Mouse (Mus musculus): ENCODE data around the gene Fam118a. TPM values are rescaled to one million over a fixed set of nuclear protein-coding genes. Genes with fewer than 3 reads are reported as not detected.
A peak's percentile ranks its signal among the peaks of the same experiment; 100 is the strongest.

Gene Fam118a
- polyA plus RNA-seq, 1 experiment from 2014 or later, result 29.6 TPM

DNA sequence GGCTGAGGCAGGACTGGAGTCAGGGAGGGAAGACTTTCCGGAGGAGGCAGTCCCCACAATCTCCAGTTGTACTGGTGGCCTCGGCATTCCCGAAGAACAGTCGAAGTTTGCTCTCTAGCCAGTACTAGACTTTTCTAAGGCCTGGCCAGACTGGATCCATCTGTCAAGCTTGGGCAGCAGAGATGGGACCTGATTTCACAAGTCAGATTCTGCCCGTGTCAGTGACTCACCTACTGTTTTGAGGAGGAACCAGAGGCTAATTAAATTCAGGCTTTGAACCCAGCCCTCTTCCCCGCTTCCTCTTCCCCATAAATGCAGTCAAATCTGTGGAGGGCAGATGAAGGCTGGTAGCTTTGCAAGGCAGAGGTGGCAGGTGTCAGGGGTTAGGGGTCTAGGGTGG lies 33.7 kb upstream of the Fam118a start:
- Histone ChIP-seq H3K4me1 (replicated peaks) (peaks cover 16% of the 10 kb centered on the region), H3K27me3 (ENCODE audit: insufficient read depth, poor library complexity, severe bottlenecking) (peaks cover 5% of the 10 kb centered on the region; the same call in 1 of the 2 replicates), H3K36me3 (no peaks in the 10 kb centered on the region), H3K9me3 (no peaks in the 10 kb centered on the region), H3K4me3 (no peak overlapping the region), H3K27ac (no peak overlapping the region)
- DNase-seq (ENCODE audit: low spot score), result no peak
- 47% methylated on average over 6 of the region's 6 CpGs for WGBS

DNA sequence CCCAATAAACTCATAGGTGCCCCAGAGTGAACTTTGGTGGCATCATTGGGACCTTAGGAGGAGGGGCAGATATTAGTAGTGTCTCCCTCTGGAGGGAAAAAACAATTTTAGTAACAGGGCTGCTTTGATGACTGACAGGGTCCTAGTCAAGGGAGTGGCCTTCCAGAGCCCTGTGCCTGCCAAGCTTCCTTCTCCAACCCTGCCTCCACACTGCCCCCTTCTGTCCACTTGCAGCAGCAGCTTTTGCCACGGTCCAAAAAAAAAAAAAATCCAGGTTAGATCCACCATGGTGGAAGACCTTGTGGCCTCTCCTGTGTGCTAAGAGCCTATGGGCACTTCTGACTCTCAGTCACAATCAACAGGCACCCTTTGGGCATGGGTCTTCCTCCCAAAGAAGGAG lies 32.8 kb upstream of the Fam118a start:
- H3K27ac ChIP-seq, result no peak overlapping the region
- no peaks in the 10 kb centered on the region for H3K9me3 ChIP-seq
- H3K36me3 ChIP-seq, result no peaks in the 10 kb centered on the region
- no peak overlapping the region for H3K4me3 ChIP-seq
- H3K4me1 ChIP-seq (replicated peaks), result peaks cover 16% of the 10 kb centered on the region
- WGBS, result 7% methylated on average over 1 of the region's 1 CpGs
- H3K27me3 ChIP-seq (ENCODE audit: insufficient read depth, poor library complexity, severe bottlenecking), result peaks cover 5% of the 10 kb centered on the region; the same call in 1 of the 2 replicates
- DNase-seq (ENCODE audit: low spot score), result peak; percentile 65

DNA sequence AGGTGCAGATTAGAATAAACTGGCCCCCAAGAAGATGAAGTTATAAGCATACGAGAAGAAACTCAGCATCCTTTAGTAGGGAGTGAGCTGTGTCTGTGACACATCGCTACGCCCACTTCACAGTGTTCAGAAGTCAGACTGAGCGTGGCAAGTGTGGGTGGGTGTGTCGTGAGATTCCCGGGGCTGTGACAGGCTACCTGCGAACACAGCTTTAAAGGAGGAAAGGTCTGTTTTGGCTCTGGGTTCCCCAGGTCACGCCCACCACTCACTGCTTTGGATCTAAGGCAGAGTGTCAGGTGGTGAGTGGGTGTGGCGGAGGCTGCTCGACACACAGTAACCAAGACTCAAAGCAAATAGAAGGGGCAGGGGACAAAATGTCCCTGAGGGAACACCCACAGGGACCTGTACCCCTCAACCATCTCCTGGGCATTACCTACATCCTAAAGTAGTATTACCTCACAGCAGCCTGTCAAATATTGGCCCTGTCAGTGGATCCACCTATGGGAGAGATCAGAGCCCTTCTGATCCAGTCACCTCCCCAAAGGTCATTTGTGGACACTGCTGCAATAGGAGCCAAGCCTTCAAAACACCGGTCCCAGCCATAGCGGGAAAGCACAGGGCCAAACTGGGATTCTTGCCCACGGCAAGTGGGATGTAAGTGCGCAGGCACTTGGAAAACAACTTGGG lies 30.8 kb upstream of the Fam118a start:
- no peak for DNase-seq (ENCODE audit: low spot score)
- 78% methylated on average over 14 of the region's 14 CpGs for WGBS

DNA sequence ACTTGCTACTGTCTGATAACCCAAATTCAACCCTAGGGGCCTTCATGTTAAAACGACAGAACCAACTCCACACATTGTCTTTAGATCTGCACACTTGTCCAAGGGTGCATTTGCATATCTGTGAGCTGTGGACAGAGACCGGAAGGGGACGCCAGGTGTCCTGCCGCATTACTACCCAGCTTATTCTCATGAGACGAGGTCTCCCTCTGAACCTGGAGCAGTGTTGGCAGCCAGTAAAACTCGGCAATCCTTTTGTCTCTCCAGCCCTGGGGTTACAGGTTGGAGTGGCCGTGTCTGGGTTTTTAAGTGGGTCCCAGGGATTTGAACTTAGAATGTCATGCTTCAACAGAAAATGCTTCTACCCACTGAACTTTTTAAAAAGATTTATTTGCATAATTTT lies 28.8 kb upstream of the Fam118a start:
- WGBS, result 66% methylated on average over 7 of the region's 7 CpGs
- no peaks in the 10 kb centered on the region for H3K36me3 ChIP-seq
- no peak for DNase-seq (ENCODE audit: low spot score)
- no peaks in the 10 kb centered on the region for H3K9me3 ChIP-seq
- no peak overlapping the region for H3K27ac ChIP-seq
- peaks cover 15% of the 10 kb centered on the region for H3K27me3 ChIP-seq (ENCODE audit: insufficient read depth, poor library complexity, severe bottlenecking)
- peaks cover 16% of the 10 kb centered on the region for H3K4me1 ChIP-seq (replicated peaks)
- H3K4me3 ChIP-seq, result no peak overlapping the region

More for the DNA sequence above, 30.8 kb upstream of the Fam118a start:
- Histone ChIP-seq H3K4me3 (no peak overlapping the region), H3K36me3 (no peaks in the 10 kb centered on the region), H3K27ac (no peak overlapping the region), H3K9me3 (no peaks in the 10 kb centered on the region), H3K27me3 (ENCODE audit: insufficient read depth, poor library complexity, severe bottlenecking) (peaks cover 20% of the 10 kb centered on the region), H3K4me1 (replicated peaks) (peaks cover 21% of the 10 kb centered on the region)

DNA sequence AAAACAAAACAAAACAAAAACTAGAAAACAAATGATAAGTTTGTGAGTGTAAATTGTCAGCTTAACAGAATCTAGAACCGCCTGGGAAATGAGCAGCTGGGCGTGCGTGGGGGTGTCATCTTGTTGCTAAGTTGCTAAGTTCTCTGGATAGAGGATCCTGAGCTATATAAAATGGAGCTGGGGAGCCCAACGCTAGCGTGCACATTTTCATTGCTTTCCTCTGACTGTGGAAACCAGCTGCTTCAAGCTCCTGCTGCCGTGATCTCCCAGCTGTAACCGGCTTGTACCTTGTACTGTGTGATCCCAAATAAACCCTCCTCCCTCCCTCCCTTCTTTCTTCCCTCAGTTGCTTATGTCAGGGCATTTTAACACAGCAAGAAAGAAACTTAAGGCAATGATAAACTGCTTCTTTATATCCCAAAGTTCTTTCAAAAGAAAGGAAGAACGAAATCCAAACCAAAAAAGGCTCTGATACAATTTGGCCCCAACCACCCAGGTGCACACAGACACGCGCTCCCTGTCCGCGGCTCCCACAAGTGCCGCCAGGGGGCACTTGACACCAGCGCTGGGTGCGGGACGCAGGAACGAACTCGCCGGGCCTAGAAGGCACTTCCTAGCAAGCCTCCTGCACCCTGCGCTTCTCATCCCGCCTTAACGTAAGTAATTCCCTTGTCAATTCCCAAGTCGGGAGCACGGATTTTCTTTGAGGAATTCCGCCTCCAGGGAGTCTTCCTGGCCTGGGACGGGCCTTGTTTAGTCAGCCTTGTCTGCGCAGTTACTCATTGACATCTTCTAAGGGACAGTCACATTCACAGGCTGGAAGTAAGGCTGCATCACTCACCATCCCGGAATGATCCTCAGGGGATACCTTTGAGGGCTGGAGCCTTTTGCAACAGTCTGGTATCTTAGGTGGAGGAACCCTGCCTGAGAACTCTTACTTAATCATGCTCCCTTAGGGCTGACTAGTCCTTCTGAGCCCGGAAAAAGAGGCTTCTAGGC lies 27.5 kb upstream of the Fam118a start:
- Histone ChIP-seq H3K36me3 (no peaks in the 10 kb centered on the region), H3K9me3 (no peaks in the 10 kb centered on the region), H3K27me3 (ENCODE audit: insufficient read depth, poor library complexity, severe bottlenecking) (peaks cover 15% of the 10 kb centered on the region), H3K4me3 (no peak overlapping the region), H3K4me1 (replicated peaks) (0 out of 2 replicates have a peak, but pooled peaks cover 5% of the 10 kb centered on the region), H3K27ac (no peak overlapping the region)
- DNase-seq (ENCODE audit: low spot score), result peak; percentile 79
- WGBS, result 20% methylated on average over 29 of the region's 29 CpGs

DNA sequence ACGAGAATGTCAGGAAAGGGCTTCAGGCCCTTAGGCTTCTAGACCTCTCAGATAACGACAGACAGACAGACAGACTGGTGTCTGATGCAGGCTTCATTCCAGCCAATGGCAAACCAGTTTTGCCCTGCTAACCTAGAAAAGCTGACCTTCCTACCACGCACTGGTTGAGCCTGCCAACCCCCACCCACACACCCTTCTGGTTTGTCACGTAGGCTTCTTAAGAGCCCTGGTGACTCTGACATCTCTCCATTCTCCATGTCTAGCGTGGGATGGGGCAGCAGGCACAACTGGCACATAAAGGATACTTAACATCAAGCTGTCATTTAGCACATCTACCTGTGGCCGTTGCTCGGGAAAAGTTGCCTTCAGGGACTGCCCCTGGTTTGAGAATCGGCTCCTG lies 19.1 kb upstream of the Fam118a start:
- Histone ChIP-seq H3K9me3 (no peaks in the 10 kb centered on the region), H3K4me3 (no peak overlapping the region), H3K27me3 (ENCODE audit: insufficient read depth, poor library complexity, severe bottlenecking) (peaks cover 7% of the 10 kb centered on the region; the same call in 1 of the 2 replicates), H3K36me3 (no peaks in the 10 kb centered on the region), H3K27ac (no peak overlapping the region), H3K4me1 (replicated peaks) (peaks cover 14% of the 10 kb centered on the region)
- WGBS, result 80% methylated on average over 8 of the region's 8 CpGs
- no peak for DNase-seq (ENCODE audit: low spot score)

DNA sequence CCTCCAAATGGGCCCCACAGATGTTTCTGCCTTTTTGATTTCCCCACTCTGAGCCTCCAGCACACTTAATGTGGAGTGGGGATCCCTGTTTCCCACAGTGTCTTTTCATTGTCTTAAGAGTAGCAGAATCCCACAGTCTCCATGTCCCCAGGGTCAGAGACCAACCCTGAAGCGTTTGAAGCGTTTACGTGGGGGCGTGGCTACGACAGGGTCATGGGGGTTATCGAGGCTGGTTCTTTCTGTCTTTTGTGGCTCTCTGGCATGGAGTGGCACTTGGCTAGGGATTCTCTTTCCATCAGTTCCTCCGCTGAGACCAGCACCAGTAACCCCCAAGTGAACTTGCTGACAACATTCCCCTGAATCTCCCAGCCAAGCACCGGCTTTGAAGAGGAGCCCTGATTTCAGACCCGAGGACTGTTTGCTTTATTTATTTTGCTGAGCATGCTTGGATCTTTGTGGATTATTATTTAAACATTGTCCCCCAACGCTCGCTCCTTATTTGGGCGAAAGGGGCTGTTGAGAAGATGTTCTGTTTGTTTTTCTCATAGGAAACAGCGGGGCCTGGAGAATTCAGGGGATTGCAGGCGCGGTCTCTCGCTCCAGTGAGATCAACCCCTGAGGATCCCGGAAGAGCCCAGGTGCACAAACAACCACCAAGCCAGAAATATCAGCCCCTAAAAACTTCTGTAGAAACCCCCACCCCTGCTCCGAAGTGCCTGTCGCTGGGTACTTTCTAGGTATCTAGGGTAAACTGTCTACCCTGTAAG lies 16.7 kb upstream of the Fam118a start:
- no peak for DNase-seq (ENCODE audit: low spot score)
- Histone ChIP-seq H3K27ac (peak overlapping the region; percentile 5; the same call in 1 of the 2 replicates), H3K4me1 (replicated peaks) (peaks cover 21% of the 10 kb centered on the region), H3K4me3 (no peak overlapping the region), H3K27me3 (ENCODE audit: insufficient read depth, poor library complexity, severe bottlenecking) (peaks cover 18% of the 10 kb centered on the region), H3K9me3 (no peaks in the 10 kb centered on the region), H3K36me3 (no peaks in the 10 kb centered on the region)
- 32% methylated on average over 19 of the region's 19 CpGs for WGBS

DNA sequence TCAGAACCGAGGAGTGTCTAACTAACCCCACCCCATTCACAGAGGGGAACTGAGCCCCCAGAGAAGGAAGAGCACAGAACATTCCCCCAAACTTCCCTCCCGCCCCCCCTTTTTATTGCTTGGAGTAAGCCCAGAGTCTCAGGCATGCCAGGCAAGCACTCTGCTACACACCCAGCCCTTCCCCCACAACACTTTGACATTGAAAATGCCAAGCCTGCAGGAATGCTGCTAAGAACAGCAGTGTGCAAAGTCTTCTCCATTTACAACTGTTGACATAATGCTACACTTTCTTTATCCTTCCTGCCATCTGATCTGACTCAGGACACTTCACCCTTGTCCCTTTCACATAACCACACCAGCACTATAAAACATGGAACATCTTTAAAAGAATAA lies 16.1 kb upstream of the Fam118a start:
- WGBS, result 55% methylated on average over 2 of the region's 2 CpGs
- peaks cover 27% of the 10 kb centered on the region for H3K4me1 ChIP-seq (replicated peaks)
- H3K27me3 ChIP-seq (ENCODE audit: insufficient read depth, poor library complexity, severe bottlenecking), result peaks cover 23% of the 10 kb centered on the region
- H3K27ac ChIP-seq, result peak overlapping the region; percentile 5; the same call in 1 of the 2 replicates
- H3K4me3 ChIP-seq, result no peak overlapping the region
- H3K9me3 ChIP-seq, result no peaks in the 10 kb centered on the region
- DNase-seq (ENCODE audit: low spot score), result no peak
- no peaks in the 10 kb centered on the region for H3K36me3 ChIP-seq

DNA sequence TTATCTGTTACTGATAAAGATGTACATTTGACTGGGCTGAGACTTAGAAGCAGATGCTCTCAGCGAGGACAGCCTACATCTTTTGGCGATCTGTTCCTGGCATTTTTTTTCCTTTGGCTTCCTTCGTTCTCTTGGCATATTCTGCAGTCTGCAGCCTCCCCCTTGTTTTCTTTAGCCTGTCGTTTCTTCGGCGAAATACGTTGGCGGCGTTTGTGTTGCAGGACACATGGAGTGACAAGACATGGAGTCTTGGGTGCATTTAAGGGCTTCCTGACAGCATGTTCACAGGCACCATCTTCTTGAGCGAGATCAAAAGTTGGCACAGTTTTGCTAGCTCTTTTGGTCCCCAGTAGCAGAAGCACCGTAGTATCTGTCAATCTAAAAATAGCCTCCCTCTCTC lies 13.0 kb upstream of the Fam118a start:
- no peak for DNase-seq (ENCODE audit: low spot score)
- Histone ChIP-seq H3K4me1 (replicated peaks) (peaks cover 28% of the 10 kb centered on the region), H3K36me3 (no peaks in the 10 kb centered on the region), H3K9me3 (no peaks in the 10 kb centered on the region), H3K27me3 (ENCODE audit: insufficient read depth, poor library complexity, severe bottlenecking) (peaks cover 33% of the 10 kb centered on the region), H3K4me3 (no peak overlapping the region), H3K27ac (no peak overlapping the region)
- WGBS, result 88% methylated on average over 11 of the region's 11 CpGs

DNA sequence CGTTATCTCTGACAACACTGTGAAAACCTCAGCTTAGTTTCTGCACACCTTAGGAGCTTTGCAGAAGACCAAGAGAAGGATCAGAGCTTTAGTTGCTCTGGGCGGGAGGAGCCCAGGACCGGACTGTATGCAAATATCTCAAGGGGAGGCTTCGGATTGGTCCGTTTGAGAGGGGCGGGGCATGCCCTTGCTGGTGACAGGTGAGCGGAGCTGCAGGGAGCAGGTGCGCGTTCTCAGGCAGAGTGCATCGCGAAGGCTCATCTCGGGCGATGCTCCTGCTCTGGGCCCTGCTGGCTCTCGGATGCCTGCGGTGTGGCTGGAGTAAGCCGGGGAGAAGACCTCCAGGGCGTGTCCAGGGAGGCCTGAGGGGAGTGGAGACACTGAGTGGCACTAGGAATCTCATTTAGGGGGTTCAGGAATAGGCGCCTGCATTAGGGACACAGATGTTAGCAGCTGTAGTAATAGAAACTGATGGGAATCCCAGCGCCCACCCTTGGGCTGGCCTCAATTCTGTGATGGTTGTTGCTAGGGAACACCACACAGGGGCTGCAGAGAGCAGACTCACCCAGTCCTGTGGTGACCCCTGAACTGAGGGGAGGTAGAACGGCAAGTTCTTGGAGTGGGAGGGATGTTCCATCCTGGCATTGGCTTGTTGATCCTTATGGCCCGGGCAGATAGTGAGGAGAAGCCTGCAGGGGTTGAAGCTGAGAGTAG lies 11.6 kb upstream of the Fam118a start, which contains the start of gene Upk3a:
Gene Upk3a (plus strand): TSS at position 191 of the 714 bp plus-strand sequence.
- H3K36me3 ChIP-seq, result no peaks in the 10 kb centered on the region
- no peak within 1 kb of the TSS for H3K27ac ChIP-seq
- H3K9me3 ChIP-seq, result no peaks in the 10 kb centered on the region
- WGBS, result 7% methylated on average over 21 of the region's 21 CpGs
- DNase-seq (ENCODE audit: low spot score), result peak; percentile 15
- peaks cover 22% of the 10 kb centered on the region for H3K4me1 ChIP-seq (replicated peaks)
- H3K27me3 ChIP-seq (ENCODE audit: insufficient read depth, poor library complexity, severe bottlenecking), result peaks cover 38% of the 10 kb centered on the region
- peak within 1 kb of the TSS; percentile 32 for H3K4me3 ChIP-seq

DNA sequence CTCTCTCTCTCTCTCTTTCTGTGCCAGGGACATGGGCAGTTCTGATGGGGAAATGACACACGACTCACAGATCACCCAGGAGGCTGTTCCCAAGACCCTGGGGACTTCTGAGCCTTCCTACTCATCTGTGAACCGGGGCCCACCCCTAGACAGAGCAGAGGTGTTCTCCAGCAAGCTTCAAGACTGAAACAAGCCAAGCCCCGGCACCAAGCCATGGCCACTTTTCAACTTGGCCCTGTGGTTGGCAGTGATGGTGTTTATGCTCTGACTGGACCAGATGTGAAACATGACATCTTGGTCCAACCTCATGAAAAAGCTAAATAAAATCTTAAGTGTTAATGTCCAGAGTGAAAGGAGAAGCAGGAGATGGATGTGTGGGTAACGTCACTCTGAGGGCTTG lies 6.5 kb upstream of the Fam118a start:
- DNase-seq (ENCODE audit: low spot score), result no peak
- 74% methylated on average over 4 of the region's 4 CpGs for WGBS
- Histone ChIP-seq H3K36me3 (no peaks in the 10 kb centered on the region), H3K27me3 (ENCODE audit: insufficient read depth, poor library complexity, severe bottlenecking) (peaks cover 19% of the 10 kb centered on the region), H3K4me1 (replicated peaks) (peaks cover 6% of the 10 kb centered on the region), H3K4me3 (no peak overlapping the region), H3K27ac (no peak overlapping the region), H3K9me3 (no peaks in the 10 kb centered on the region)

DNA sequence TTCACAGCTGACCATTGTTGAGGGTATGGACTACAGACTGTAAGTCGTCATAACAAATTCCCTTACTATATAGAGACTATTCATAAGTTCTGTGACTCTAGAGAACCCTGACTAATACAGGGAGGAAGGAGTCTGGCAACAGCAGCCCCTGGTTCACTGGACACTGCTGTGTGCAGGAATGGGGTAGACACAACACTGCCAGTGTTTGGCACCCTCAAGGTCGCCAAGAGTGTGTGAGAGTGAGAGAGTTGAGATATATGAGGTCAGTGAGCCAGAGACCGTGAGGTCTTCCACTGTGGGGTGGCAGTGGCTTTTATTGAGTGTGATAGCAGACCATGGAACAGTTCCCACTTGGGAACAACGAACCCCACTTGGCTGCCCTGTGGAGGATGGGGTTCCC lies 2.6 kb upstream of the Fam118a start:
- Histone ChIP-seq H3K27ac (no peak overlapping the region), H3K36me3 (no peaks in the 10 kb centered on the region), H3K4me1 (replicated peaks) (no peaks in the 10 kb centered on the region), H3K4me3 (no peak overlapping the region), H3K27me3 (ENCODE audit: insufficient read depth, poor library complexity, severe bottlenecking) (peaks cover 2% of the 10 kb centered on the region; the same call in 1 of the 2 replicates), H3K9me3 (no peaks in the 10 kb centered on the region)
- no peak for DNase-seq (ENCODE audit: low spot score)
- 83% methylated on average over 4 of the region's 4 CpGs for WGBS

Measured in hindbrain, embryonic 10.5 days (tissue).